Mouse (Mus musculus) kidney, postnatal 10 days (tissue): ENCODE data around the gene Pms2.

Source experiments
- DNase-seq: peaks from one replicate; pipeline ENCODE4 v3.0.0; 2021; ENCODE audit warnings: mixed read lengths

Pms2 gene

GRCm38 (mm10) chr5:143909417-143910400 lies at the start of gene Pms2, which contains the start of gene Aimp2:
Gene Pms2 (plus strand): TSS chr5:143909964.
Gene Aimp2 (minus strand): TSS chr5:143909847.
- peak; percentile 96 for DNase-seq

DNA sequence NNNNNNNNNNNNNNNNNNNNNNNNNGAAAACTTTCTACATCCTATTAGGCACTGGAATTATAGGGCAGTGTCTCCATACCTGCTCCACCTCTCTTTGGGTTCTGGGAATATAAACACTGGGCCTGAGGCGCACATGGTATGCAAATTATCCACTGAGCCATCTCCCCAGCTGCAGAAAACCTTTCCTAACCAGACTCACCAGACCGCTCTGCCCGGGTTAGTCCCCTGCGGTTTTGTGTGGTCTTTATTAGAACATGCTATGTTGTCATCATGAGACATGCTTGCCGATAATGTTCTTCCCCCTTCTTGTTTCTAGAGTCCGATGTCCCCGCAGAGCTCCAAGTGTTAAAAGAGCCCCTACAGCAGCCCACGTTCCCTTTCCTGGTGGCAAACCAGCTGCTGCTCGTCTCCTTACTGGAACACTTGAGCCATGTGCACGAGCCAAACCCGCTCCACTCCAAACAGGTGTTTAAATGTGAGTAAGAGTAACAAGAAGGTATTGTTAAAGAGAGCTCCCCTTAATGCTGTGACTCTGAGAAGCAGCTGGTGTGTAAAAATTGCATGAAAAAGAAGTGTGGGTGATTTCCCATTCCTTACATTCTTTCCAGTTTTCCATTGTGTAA lies 38.1 kb upstream of the Pms2 start:
- DNase-seq = no peak

DNA sequence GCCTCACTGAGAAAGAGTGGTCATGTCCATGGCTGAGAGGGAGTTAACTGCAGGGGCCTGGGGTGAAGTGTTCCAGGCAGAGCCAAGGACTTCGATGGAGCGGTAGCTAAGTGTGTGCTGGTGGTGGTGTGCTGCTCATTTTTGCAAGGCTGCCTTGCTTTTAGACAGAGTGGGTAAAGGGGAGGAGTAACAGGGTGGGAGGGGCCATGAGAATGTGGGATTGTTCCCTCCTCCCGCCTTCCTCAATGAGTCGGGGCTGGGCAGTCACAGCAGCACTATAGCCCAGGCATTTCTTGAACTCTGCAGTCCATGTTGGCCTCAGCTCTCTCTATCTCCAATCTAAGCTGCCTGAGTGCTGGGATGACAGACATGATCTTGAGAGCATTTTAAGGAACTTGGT lies 35.2 kb upstream of the Pms2 start:
- no peak for DNase-seq

GRCm38 (mm10) chr5:143885274-143885673 lies 24.5 kb upstream of the Pms2 start:
- DNase-seq = no peak

GRCm38 (mm10) chr5:143890741-143891140 lies 19.0 kb upstream of the Pms2 start:
- no peak for DNase-seq

DNA sequence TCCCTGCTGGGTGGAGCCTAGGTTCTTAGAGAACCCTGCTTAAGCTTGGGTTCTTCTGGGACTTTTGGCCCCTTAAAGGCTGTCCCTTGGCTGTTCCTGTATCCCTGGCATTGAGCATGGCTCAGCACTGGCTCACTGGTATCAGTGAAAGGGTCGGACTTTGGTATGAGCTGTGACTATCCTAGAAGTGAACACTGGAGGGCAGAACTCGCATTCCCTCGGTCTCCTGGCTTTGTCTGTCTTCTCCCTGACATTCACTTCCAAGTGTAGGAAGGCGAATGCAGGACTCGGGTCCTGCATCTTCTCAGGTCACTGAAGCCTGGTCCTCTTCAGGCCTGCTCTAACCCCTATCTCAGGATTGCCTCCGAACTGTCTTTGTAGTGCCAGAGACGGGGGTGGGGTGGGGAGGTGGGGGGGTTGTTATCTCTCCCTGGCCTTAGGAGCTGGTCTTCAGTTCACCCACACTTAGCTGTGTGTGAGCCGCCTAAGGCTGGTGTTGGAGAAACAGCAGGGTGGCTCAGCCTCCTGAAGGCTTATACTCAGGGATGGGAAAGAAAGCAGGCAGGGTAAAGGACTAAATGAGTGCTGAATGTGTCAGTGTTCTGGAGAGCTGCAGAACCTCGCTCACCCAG lies 17.4 kb upstream of the Pms2 start:
- no peak for DNase-seq

DNA sequence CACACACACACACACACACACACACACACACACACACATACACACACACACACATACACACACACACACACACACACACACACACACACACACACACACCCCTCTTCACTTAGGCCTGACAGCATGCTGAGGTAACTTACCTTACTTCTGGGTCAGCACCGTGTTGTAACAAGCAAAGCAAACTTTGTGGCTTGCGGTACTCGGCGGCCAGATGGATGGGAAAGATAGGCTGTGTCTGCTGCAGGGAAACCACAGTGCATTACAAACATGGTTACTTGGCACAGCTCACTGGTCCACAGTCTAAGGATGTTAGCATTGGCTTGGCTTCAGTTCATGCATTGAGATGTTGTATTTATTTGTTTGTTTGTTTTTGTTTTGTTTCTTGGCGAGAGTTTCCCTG lies 16.4 kb upstream of the Pms2 start:
- no peak for DNase-seq

DNA sequence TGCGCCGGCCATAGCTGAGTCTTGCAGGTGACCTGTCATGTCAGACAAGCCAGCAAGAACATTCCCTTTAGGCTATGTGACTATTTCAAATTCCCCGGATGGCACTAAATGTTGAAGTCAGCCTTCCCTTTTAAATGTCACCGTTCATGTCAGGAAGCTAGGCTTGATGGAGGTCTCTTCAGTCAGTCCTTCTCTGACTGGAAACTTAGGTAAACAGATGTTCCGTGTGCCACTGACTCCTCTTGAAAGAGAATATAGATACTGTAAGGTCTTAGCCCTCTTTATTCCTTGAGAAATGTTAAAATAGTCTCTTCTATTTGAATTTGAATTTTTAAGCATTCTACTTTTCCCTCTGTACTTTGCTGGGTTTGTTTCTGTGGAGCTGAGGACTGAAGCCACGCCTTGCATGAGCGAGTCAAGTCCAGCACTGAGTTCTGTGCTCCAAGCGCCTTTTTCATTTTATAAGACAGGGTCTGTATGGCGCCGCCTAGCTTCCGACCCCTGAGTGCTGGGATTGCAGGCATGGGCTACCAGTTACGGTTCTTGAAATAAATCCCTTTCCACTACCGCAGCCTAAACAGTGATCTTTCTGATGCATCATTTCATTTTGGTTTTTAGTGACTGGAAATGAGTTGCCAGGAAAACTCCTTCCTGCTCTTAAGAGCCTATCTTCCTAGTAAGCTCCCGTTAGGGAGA lies 12.0 kb upstream of the Pms2 start, which contains the start of gene Ankrd61:
TSS of gene Ankrd61 (minus strand) at position 51 of the 696 bp plus-strand sequence.
- DNase-seq = no peak

GRCm38 (mm10) chr5:143902111-143902510 lies 7.7 kb upstream of the Pms2 start:
- no peak for DNase-seq

DNA sequence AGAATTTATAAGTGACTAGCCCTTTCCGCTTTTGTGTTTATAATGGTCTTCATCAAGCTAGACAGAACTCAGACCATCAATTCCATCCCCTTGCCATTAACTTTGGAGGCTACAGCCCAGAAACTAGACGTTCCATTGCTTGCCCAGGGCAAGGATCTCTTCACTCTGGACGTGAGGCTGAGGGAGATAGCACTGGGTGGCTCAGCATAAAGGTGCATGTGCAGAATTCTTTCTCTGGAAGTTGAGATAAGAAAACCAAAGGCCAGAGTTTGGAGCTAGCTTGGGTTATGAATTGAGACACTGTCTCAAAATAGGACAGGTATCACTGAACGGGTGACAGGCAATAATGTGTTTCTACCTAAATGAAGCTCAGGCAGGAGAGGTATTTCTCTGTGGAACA lies 6.0 kb upstream of the Pms2 start:
- DNase-seq = no peak

DNA sequence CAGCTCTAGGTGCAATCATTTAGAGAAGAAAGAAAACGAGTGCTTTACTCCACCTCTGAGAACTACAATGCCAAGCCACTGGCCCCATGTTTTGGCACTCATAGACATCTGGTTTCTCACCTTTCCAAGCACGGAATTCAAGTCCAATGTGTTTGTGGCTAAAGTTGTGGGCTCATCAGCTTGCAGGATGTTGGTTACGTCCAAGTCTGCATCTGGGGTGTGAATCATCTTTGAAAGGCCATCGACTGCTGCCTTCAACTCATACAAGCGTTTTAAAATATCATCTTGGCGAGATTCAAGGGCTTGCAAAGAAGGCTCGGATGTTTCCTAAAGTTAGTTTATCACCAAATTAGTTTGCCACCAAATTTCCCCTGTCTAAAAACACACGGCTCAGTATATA lies 3.3 kb upstream of the Pms2 start:
- no peak for DNase-seq

DNA sequence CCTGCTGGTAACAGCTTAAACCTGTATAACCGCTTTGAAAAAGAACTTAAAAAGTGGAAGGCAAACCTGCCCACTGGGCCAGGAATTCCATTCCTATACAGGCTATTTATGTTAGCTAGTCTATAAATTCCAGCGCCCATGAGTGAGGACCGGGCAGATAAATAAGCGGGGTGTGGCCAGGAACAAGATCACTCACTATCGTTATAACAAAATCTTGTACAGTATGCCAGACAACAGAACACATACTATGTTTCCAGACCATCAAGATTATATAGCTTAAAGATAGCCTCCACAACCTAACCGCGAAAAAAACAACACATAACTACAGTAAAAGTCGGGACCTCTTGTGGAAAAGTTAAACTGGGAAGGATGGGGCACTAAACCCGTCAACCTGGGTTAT lies 838 bp upstream of the Pms2 start:
- no peak for DNase-seq

DNA sequence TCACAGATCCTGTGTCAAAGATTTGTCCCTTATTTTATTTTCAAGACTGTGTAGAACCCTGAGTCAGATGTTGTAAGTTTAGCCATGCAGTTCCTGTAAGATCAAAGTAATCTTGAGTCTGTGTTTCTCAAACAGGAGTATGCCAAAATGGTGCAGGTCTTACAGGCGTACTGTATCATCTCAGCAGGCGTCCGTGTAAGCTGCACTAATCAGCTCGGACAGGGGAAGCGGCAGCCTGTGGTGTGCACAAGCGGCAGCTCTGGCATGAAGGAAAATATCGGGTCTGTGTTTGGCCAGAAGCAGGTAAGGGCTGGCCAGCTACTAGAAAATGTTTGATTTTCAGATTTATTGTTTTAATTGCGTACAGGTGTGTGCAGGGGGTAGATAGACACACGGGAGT lies 6.5 kb downstream of the Pms2 start:
- DNase-seq = no peak

DNA sequence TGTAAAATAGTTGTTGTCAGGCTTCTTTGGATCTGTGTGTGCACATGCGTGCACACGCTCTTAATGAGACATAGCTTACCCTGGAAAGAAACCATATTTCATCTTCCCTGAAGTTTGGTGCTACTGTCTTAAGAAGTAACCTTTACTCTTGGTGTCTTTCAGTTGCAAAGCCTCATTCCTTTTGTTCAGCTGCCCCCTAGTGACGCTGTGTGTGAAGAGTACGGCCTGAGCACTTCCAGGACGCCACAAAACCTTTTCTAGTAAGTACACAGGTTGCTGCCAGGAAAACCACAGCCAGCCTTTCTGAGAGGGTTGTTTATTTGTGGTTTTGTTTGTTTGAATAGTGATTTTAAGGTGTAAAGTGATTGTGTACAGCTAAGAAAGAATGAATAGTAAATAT lies 7.7 kb downstream of the Pms2 start:
- DNase-seq = peak; percentile 78

DNA sequence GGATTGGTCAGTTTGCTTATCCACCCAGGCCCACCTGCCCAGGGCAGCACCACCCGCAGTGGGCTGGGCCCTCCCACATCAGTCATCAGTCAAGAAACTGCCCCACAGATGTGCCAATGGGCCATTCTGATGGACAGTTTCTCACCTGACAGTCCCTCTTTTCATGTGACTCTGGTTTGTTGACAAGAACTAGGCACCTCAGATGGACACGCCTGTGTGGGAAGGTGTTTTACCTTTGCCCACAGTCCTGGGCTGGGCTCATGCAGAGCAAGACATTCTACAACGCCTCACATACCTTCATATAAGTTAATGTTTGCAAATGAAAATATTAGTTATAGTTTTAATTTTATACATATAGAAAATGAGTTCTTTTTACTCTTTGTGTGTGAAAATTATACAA lies 8.4 kb downstream of the Pms2 start:
- no peak for DNase-seq

DNA sequence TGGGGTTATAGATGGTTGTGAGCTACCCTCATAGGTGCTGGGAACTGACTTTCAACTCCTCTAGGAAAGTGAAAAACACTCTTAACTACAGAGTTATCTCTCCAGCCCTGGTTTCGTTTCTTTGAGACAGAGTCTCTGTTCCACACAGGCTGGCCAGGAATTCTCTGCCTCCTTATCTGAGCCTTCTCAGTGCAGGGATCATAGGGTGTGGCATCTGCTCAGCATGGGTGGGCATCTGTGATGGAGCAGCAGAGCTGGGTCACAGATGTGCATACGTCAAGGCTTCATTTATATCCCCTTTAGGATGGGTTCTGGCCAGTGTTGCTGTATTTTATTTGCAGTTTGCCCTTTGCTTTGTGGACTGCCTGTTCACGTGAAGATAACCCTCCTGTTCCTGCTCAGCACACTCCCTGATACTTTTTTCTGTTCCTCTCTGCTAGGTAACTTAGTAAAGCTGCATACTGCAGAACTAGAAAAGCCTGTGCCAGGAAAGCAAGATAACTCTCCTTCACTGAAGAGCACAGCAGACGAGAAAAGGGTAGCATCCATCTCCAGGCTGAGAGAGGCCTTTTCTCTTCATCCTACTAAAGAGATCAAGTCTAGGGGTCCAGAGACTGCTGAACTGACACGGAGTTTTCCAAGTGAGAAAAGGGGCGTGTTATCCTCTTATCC lies 15.2 kb downstream of the Pms2 start:
- no peak for DNase-seq

DNA sequence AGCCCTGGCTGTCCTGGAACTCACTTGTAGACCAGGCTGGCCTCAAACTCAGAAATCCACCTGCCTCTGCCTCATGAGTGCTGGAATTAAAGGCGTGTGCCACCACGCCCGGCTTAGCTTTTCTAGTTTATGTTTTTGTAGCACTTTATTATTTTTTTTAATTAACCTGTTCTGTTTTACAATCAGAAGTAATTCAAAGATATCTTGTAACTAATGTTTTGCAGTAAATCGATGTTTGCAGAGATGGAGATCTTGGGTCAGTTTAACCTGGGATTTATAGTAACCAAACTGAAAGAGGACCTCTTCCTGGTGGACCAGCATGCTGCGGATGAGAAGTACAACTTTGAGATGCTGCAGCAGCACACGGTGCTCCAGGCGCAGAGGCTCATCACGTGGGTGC lies 18.1 kb downstream of the Pms2 start, which contains the start of gene Gm42421:
TSS of gene Gm42421 (plus strand) at position 301 of the 400 bp plus-strand sequence.
- DNase-seq = no peak

GRCm38 (mm10) chr5:143929291-143929690 lies 19.5 kb downstream of the Pms2 start:
- no peak for DNase-seq

GRCm38 (mm10) chr5:143930656-143931055 lies 20.9 kb downstream of the Pms2 start:
- DNase-seq = no peak

DNA sequence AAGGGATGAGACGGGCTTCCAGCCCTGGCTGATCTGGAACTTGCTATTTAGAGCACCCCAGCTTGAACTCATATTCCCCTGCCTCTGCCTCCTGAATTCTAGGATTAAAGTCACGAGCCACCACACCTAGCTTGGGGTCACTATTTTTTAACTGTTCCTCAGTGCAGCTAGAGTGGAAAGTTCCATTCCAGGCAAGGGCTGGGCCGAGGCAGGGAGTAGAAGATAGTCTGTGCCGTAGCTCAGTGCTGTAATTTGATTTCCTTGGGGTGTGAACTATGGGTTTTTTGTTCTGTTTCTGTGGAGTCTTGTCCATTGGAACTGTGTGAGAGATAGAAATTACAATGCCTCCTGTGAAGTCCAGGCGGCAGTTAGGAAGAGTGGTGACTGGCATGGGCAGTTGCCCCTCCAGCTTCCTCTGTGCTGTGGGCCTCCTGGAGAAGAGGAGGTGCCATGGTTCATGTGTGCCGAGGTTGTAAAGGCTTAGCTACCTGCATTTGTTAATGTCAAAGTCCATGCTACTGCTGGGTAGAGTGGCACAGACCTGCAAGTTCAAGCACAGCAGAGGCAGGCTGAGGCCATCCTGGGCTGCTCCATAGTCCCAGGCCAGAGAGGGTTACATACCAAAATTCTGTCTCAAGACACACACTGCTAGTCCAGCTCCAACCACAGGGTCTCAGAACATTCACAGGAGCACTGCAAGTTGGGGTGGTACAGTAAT lies 22.3 kb downstream of the Pms2 start:
- no peak for DNase-seq

- DNase-seq = peak; percentile 17
These were observed 23.1 kb downstream of the Pms2 start, which contains the start of gene Rsph10b for GRCm38 (mm10) chr5:143932831-143933230. Gene Rsph10b (plus strand): TSS chr5:143933035.
